Comparison of ENCODE assay signal across 30 mouse cellular contexts in genomic region chr4:129284685-129285084, GRCm38 (mm10). TPM values are rescaled to one million over a fixed set of nuclear protein-coding genes. Genes with fewer than 3 reads are reported as not detected.
"Had no signal": no experiment of that assay in that cellular context is flagged by ENCODE, and none has a peak within 500 bp of the region (broad histone marks: within the 10 kb centered on the region; RNA-seq: fewer than 3 reads in every experiment).

No protein-coding gene starts in this region.

- H3K9ac ChIP-seq: limb, embryonic 12.5 days; limb, embryonic 13.5 days; limb, embryonic 15.5 days; liver, embryonic 12.5 days; liver, embryonic 13.5 days; liver, embryonic 14.5 days; liver, embryonic 15.5 days; liver, postnatal 0 days; lung, embryonic 14.5 days; lung, embryonic 15.5 days; midbrain, embryonic 12.5 days; midbrain, embryonic 15.5 days had no signal

- DNase-seq: left cerebral cortex, postnatal 4 days; liver; liver, embryonic 13.5 days; liver, postnatal 0 days; lung, adult 18-20 months; lung, adult 2 months; lung, embryonic 14.5 days; lung, postnatal 10 days; lung, postnatal 14 days; lung, postnatal 36 days; lung, postnatal 4 days; midbrain, embryonic 14.5 days had no signal

- H3K27ac ChIP-seq: left cerebral cortex, adult 2 months; limb, embryonic 10.5 days; limb, embryonic 12.5 days; limb, embryonic 13.5 days; limb, embryonic 15.5 days; liver, embryonic 12.5 days; liver, embryonic 13.5 days; liver, embryonic 14.5 days; liver, embryonic 15.5 days; lung, embryonic 15.5 days; macrophage; midbrain, embryonic 10.5 days; midbrain, embryonic 12.5 days; midbrain, embryonic 15.5 days had no signal

- H3K4me2 ChIP-seq: limb, embryonic 12.5 days; limb, embryonic 13.5 days; limb, embryonic 15.5 days; liver, embryonic 11.5 days; liver, embryonic 12.5 days; liver, embryonic 13.5 days; liver, embryonic 15.5 days; lung, embryonic 14.5 days; lung, embryonic 15.5 days; midbrain, embryonic 12.5 days; midbrain, embryonic 15.5 days had no signal

- H3K4me3 ChIP-seq: left cerebral cortex, adult 2 months; limb, embryonic 10.5 days; limb, embryonic 12.5 days; limb, embryonic 13.5 days; limb, embryonic 15.5 days; liver, embryonic 12.5 days; liver, embryonic 13.5 days; liver, embryonic 15.5 days; lung, embryonic 15.5 days; megakaryocyte, embryonic 14.5 days; midbrain, embryonic 10.5 days; midbrain, embryonic 12.5 days; midbrain, embryonic 15.5 days; myocyte had no signal

- H3K36me3 ChIP-seq: limb, embryonic 10.5 days; limb, embryonic 12.5 days; limb, embryonic 13.5 days; limb, embryonic 15.5 days; liver, embryonic 12.5 days; liver, embryonic 13.5 days; liver, embryonic 15.5 days; lung, embryonic 15.5 days; midbrain, embryonic 10.5 days; midbrain, embryonic 12.5 days; midbrain, embryonic 15.5 days had no signal

- H3K9me3 ChIP-seq: limb, embryonic 10.5 days; limb, embryonic 12.5 days; limb, embryonic 13.5 days; limb, embryonic 15.5 days; liver, embryonic 12.5 days; liver, embryonic 13.5 days; liver, embryonic 15.5 days; lung, embryonic 15.5 days; midbrain, embryonic 10.5 days; midbrain, embryonic 12.5 days; midbrain, embryonic 15.5 days had no signal

- ATAC-seq: liver, embryonic 12.5 days; liver, postnatal 0 days; lung, postnatal 0 days; midbrain, embryonic 15.5 days; midbrain, embryonic 16.5 days had no signal

RNA-seq across cellular contexts. Expression of gene Sync, which starts 2.7 kb away (rescaled TPM):
- polyA plus RNA-seq: liver, postnatal 0 days had no signal
